Mouse (Mus musculus) right cerebral cortex, adult 18-20 months (tissue): ENCODE measurements around the gene Strn.
A peak's percentile ranks its signal among the peaks of the same experiment; 100 is the strongest.

Experiments used
- DNase-seq: peaks from one replicate; pipeline ENCODE4 v3.0.0; 2022; ENCODE audit warnings: mixed read lengths

Strn gene

DNA sequence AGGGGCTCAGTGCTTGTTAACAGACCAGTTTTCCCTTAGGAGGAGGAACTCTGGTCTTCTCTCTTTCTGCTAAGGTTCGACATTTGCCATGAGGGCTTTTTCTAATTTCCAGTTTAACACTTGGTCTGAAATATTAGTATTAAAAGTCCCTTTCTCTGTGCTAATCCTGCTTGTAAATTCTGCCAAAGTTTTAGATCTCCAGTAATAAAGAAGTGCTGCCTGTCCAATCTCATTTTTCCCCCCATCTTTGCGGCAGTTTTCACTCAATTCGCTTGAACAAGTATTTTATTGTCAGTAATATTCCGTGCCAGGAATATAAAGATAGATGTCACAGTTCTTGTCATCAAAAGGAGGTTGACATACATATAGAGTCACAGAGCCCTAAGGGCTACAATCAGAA lies at the start of gene Strn:
Gene Strn, minus strand, starts transcription at position 101 of the 400 bp plus-strand sequence.
- no peak for DNase-seq

DNA sequence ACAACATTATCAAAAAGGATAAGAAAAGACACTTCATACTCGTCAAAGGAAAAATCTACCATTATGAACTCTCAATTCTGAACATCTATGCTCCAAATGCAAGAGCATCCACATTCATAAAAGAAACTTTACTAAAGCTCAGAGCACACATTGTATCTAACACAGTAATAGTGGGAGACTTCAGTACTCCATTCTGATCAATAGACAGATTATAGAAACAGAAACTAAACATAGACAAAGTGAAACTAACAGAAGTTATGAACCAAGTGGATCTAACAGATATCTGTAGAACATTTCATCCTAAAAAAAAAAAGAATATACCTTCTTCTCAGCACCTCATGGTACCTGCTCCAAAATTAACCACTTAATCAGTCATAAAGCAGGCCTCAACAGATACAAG lies 41.8 kb upstream of the Strn start:
- DNase-seq: no peak

- no peak for DNase-seq
These were observed 35.3 kb upstream of the Strn start for GRCm38 (mm10) chr17:78772317-78772716.

- DNase-seq: no peak
These were observed 33.9 kb upstream of the Strn start for GRCm38 (mm10) chr17:78770932-78771331.

DNA sequence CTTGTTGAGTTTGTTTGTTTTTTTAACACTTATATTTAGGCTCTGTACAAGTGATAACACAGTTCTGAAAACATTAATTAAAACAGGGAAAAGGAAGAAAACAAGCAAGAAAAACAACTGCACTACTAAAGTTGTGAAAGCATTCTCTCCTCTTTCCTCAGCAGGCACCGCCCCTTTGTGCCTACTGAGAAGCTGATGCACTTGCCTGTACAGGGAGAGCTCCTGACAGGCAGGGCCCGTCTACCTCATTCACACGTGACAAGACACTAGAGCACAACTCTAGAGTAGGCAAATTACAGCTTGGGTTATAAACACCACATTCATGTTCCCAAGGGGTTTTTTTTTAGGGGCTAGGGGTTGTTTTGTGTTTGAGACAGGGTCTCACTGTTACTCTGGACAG lies 32.3 kb upstream of the Strn start:
- DNase-seq: no peak

DNA sequence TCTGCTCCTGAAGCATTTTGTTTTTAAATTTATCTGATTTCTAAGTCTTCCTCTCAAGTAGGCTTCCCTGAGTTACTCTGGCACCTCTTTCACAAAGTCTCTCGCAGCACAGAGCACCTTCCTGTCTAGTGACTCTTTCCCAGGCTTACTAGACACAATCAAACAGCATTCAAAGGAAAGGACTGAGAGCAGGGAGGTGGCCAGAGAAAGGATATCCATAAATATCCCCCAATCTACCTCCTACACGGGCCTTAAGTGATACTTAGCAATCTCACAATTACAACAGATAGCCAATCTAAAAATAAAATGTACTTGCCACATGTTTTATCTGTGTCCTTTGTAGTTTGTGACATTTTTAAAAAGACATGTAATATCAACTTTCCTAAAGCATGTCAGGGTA lies 31.9 kb upstream of the Strn start:
- no peak for DNase-seq

DNA sequence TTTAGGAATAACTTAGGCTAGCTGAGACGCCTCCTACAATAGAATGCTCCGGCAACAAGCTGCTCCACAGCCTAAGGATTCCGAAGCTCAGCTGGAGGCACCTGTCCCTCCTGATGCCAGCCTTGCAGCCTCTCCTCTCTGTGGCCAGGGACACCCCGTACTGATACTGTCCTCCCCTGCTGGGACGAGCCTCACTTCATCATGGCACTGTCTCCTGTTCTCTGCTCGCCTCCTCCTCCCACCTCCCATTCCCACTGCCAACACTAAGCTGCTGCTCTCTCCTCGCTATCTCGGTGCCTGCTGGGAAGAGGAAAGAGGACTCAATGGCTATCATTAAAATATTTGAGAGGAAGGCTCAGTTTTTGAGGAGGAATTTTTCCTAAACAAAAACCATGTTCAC lies 30.6 kb upstream of the Strn start:
- peak; percentile 49 for DNase-seq

GRCm38 (mm10) chr17:78766084-78766483 lies 29.1 kb upstream of the Strn start:
- DNase-seq: no peak

DNA sequence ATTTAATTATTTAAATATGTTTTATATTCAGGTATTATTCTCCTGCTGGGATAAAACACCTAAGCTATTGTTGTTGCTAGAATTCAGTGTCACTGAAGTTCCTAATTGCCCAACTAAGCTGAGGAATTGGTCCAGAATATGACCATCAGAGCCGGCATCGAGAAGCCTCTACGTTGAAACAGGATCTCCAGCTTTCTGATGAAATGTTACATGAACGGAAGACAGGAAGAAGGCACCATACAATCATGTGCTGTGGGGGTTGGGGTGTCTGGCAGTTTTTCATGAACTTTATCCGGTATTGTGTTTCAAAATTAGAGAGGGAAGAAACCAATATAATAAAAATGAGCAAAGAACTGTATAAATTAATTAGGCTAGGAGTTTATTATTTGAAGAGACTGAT lies 26.3 kb upstream of the Strn start:
- no peak for DNase-seq

DNA sequence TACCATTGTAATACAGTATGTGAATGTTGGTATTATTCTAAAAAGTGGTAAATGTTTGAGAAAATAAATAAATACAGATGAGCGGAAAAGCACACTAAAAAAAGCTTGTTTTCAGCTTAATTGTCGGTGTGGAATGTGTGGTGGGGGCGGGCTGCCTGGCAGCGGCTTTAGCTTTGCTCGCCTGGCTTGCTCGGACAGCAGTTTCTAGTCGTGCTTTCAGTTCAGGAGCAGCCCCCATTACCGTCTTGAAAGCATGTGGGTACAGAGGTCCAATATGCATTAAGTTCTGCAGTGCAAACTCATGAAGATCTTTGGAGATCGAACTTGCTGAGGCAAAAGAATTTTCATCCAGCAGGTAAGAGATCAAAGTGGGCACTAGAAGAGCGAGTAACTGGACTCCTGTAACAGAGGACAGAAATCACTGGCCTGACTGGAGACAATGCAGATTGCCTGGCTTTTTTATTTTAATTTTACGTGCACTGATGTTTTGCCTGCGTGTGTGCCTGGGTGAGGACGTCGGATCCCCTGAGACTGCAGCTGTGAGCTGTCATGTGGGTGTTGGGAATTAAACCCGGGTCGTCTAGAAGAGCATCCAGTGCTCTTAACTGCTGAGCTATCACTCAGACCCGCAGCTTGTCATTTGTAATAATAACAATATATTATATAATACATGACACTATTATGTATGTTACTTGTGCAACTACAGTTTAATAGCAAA lies 16.1 kb upstream of the Strn start:
- DNase-seq: no peak

DNA sequence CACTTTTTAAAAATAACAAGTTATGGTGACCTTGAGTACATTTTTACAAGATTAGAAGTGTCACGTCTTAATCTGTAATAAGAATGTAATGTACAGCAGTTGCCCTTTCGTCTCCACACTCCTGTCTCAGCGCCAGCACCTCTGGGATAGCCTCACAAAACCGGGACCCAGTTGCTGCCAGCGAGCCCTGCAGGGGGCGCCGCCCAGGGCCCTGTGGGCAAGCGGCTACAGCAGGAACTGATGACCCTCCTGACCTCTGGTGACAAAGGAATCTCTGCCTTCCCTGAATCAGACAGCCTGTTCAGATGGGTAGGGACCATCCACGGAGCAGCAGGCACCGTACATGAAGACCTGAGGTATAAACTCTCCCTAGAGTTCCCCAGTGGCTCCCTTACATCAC lies 15.1 kb upstream of the Strn start:
- DNase-seq: no peak

DNA sequence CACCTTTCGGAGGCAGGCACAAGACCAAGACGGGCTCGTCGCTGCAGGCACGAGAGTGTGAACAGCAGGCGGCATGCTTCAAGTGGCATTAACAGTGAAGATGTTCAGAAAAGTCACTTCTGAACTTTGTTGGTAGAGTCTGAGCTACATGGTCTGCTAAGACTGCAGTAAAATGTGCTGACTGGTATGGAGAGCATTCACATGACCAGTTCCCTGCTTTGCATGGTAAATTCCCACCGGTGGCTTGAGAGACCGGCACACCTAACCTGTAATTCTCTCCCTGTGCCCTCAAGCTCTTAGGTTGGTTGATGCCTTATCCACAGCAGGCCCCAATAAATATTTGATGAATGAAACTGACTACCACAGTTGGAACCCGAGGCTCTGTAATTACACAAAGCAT lies 11.4 kb upstream of the Strn start:
- DNase-seq: no peak

DNA sequence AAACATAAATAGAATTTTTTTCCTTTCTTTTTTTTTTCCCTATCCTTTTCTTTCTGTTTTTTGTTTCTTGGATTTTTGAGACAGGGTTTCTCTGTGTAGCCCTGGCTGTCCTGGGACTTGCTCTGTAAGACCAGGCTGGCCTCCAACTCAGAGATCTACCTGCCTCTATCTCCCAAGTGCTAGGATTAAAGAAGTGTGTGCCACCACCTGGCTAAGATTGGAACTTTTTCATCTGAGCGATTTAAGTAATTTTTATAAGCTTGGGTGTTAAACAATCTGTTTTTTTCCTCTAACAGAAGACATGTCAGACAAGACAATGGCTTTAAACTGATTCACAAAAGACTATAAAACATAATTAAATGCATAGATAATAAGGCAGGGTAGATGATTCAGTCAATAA lies 1.4 kb upstream of the Strn start:
- no peak for DNase-seq

- DNase-seq: no peak
These were observed 775 bp upstream of the Strn start for GRCm38 (mm10) chr17:78737771-78738170.

DNA sequence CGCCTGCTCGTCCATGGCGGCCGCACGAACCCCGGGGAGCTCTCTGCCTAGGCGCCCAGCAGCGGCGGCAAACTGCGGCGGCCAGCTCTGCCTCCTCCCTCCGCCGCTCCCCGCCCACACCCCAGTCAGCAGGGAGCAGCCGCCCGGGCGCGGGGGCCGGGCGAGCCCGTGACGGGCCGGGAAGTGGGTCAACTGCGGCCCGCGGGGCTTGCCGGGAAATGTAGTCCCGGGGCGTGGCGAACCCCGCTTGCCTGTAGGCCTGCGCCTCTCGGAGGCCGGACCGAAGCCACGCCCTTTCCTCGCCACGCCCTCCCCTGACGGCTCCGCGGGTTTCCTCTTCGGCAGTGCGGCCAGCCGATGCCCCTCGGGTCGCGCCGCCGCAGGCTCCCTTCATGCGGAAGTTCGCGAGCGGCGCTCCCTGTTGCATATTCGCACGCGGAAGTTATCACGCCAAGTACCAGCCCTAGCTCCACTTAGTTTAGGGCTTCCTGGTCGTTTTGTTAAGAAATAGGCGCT lies 465 bp downstream of the Strn start:
- peak; percentile 99 for DNase-seq

- DNase-seq: peak; percentile 17
These were observed 1.1 kb downstream of the Strn start for GRCm38 (mm10) chr17:78735731-78736472.

DNA sequence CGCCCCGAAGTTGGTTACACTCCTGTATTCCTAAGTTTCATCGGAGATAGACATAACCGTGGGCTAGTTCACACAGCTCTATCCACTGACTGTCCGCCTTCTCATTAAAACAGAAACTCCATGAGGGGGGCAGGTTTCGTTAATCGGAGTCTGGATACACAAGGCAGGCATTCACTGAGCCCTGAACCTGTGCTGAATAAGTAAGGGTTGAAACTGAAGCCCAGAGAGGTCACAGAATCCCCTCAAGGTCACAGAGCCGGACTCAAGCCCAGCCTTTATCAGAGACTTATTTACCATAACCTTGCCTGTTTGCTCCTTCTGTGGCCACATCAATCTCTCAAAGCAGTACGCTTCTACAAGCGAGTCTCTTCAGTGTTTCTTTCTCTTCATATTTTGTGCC lies 2.2 kb downstream of the Strn start:
- no peak for DNase-seq

GRCm38 (mm10) chr17:78732056-78732455 lies 4.9 kb downstream of the Strn start:
- no peak for DNase-seq

GRCm38 (mm10) chr17:78726746-78727449 lies 10.1 kb downstream of the Strn start:
- DNase-seq: no peak

GRCm38 (mm10) chr17:78724461-78725055 lies 12.4 kb downstream of the Strn start:
- DNase-seq: no peak

- no peak for DNase-seq
These were observed 15.3 kb downstream of the Strn start for GRCm38 (mm10) chr17:78721690-78722089.

DNA sequence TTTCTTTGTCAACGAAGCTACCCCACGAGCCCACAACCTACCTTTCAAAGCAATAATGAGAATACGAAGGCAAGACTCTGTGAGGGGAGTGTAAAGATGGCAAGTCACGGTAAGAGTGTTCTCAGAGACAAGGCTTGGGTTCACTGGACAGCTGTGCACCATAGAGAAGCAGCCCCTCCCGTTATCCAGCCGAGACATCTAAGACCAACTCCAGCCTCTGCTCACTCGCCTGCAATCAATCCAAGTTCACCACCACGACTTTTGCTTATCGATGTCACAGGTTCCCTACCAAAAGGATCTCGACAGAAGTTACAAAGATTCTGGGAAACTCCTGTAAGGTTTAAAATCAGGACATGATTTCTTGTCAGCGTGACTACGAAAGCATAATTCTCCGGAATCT lies 17.9 kb downstream of the Strn start:
- no peak for DNase-seq

DNA sequence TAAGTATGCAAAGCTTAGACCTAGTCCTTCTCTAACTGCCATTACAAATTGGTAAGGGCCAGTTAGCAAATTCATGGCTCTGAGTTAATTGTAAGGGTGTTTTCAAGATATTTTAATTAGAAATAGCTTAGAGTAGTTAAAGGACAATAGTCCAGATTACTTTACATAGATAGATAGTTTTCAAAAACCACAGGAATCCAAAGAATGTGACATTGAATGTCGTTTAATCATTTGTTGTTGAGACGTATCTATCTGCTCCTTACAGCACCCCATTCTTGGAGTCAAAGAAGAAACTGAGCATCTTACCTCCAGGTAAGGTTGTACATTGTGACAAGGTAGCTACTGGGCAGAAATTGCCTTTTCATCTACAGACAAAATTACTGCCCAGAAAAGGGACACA lies 26.7 kb downstream of the Strn start:
- DNase-seq: no peak
